Mouse (Mus musculus): ENCODE results near the gene Ccdc61.

DNA sequence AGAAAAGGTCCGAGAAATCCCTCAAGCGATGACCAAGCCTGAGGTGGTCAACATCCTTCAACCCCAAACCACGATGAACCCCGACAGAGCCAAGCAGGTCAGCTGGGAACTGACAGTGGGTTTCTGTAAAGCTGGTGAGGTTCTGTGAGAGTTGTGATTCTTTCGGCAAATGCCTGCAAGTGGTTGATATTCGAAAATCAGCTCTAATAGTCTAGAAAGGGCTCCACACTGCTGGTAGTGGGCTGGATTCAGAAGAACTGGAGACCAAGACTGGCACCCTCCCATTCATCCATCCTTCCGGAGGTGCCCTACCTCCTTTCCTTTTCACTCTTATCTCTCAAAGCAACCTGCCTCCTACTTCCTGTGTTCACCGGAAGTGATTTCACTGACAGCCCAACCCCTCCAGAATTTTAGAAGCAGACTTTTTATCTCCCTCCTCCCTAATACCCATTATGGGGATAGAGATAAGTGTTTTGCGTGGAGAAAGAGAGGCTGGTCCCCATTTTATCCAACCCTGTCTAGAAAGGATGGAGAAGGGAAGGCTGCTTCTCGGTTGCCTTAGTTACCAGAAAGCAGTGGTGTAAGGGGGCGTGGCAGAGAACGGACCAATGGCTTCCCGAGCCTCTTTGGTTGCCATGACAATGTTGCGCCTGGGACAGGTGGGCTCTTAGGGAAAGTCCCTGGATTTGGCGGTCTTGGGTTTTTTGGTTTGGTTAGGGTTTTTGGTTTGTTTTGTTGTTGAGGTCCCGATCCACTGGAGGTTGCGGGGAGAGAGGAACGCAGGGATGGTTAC, 40.5 kb upstream of the Ccdc61 start:
- TF ChIP-seq CTCF (conservative IDR thresholded peaks at IDR 0.05; ENCODE audit: insufficient read depth, insufficient read length, low read depth, low read length), result no peak
- TF ChIP-seq POLR2A (IDR thresholded peaks at IDR 0.05; ENCODE audit: low read depth, low read length), result no peak
